Mouse (Mus musculus): ENCODE measurements at regions not wholly inside any gene's neighbourhood (a gene's known extent, or its start where the extent isn't known, plus 50 kb on each side); places are given as distances from the start of the nearest gene placed in this dataset.

DNA sequence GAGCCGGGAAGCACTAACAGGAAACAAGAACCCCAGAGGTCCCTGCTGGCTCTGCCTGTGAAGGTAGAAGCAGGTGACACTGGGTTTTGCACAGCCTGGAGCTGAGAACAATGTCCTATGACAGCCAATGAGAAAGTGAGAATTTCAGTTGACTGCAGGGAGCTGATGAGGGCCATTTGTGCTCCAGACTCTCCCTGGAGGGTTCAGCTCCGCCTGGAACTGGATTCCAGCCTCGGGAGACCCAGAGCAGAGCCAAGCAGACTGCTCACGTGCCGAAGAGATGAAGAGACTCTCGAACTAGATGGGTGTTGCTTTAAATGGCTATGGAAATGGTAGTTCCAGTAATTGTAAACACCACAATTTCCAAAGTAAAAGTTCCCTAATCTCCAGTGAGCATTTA is 93.5 kb downstream of the Cand1 start:
- Histone ChIP-seq H3K27ac (ENCODE audit: insufficient read depth, low read length) (no peak overlapping the region), H3K27me3 (ENCODE audit: control insufficient read depth, insufficient read depth, low read length, poor library complexity, severe bottlenecking) (no peaks in the 10 kb centered on the region), H3K4me1 (ENCODE audit: control insufficient read depth, insufficient read depth, low read length) (no peaks in the 10 kb centered on the region), H3K4me3 (ENCODE audit: low read depth, low read length) (no peak overlapping the region), H3K9me3 (replicated peaks; ENCODE audit: control insufficient read depth, insufficient read depth, low read length, poor library complexity, severe bottlenecking) (no peaks in the 10 kb centered on the region), H3K36me3 (ENCODE audit: control insufficient read depth, insufficient read depth, low read length, poor library complexity, severe bottlenecking) (no peaks in the 10 kb centered on the region), H3K9ac (ENCODE audit: low read depth, poor library complexity, severe bottlenecking) (no peak overlapping the region)
- TF ChIP-seq POLR2A (IDR thresholded peaks at IDR 0.05; ENCODE audit: insufficient read depth, low read length) (no peak), EP300 (IDR thresholded peaks at IDR 0.05; ENCODE audit: insufficient read depth, low read depth, low read length) (peak; percentile 61; the same call in 1 of the 2 replicates)

DNA sequence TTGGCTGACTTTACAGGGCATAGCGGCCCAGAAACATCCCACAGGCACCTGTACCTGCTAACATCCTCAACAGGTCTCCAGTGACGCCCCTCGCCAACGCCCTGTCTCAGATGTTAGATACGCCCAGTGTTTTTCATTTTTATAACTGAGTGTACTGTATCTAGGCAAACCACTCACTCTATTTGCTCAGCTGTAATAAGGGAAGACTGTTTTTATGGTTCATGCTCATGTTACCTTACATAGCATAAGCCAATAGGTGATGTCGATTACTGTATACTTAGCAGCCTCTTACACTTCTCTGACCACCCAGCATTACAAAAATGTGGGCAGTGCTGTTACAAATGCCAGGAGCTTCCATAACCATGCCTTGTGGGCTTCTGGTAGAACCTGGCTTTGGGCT is 97.0 kb downstream of the Cand1 start:
- TF ChIP-seq POLR2A (IDR thresholded peaks at IDR 0.05; ENCODE audit: insufficient read depth, low read length) (no peak), CTCF (IDR thresholded peaks at IDR 0.05; ENCODE audit: low read depth, low read length) (no peak), EP300 (IDR thresholded peaks at IDR 0.05; ENCODE audit: insufficient read depth, low read depth, low read length) (no peak)
- no peaks in the 10 kb centered on the region for H3K9me3 ChIP-seq (replicated peaks; ENCODE audit: control insufficient read depth, insufficient read depth, low read length, poor library complexity, severe bottlenecking)
- H3K36me3 ChIP-seq (ENCODE audit: control insufficient read depth, insufficient read depth, low read length, poor library complexity, severe bottlenecking) = no peaks in the 10 kb centered on the region
- no peak overlapping the region for H3K9ac ChIP-seq (ENCODE audit: low read depth, poor library complexity, severe bottlenecking)
- no peaks in the 10 kb centered on the region for H3K4me1 ChIP-seq (ENCODE audit: control insufficient read depth, insufficient read depth, low read length)
- H3K27ac ChIP-seq (ENCODE audit: insufficient read depth, low read length) = no peak overlapping the region
- H3K4me3 ChIP-seq (ENCODE audit: low read depth, low read length) = no peak overlapping the region
- H3K27me3 ChIP-seq (ENCODE audit: control insufficient read depth, insufficient read depth, low read length, poor library complexity, severe bottlenecking) = no peaks in the 10 kb centered on the region

DNA sequence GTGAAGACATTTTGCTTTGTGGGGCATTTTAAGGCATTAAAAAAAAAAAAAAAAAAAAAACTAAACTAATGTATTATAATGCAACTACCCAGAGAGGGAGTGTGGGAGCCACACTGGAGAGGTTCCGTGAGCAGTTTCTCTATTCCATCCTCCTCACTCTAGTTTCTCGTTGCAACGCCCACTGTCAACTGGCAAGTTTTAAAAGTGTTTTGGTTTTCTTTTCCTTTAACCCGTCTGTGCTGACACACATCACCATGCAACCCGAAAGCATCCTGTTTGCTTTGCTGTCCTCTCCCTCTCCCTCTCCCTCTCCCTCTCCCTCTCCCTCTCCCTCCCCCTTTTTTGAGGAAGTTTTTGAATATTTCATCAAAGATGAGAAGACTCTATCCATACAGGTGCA is 97.5 kb downstream of the Cand1 start:
- TF ChIP-seq EP300 (IDR thresholded peaks at IDR 0.05; ENCODE audit: insufficient read depth, low read depth, low read length) (no peak), CTCF (IDR thresholded peaks at IDR 0.05; ENCODE audit: low read depth, low read length) (no peak), POLR2A (IDR thresholded peaks at IDR 0.05; ENCODE audit: insufficient read depth, low read length) (no peak)
- Histone ChIP-seq H3K4me3 (ENCODE audit: low read depth, low read length) (no peak overlapping the region), H3K9me3 (replicated peaks; ENCODE audit: control insufficient read depth, insufficient read depth, low read length, poor library complexity, severe bottlenecking) (no peaks in the 10 kb centered on the region), H3K27me3 (ENCODE audit: control insufficient read depth, insufficient read depth, low read length, poor library complexity, severe bottlenecking) (no peaks in the 10 kb centered on the region), H3K27ac (ENCODE audit: insufficient read depth, low read length) (no peak overlapping the region), H3K36me3 (ENCODE audit: control insufficient read depth, insufficient read depth, low read length, poor library complexity, severe bottlenecking) (no peaks in the 10 kb centered on the region), H3K4me1 (ENCODE audit: control insufficient read depth, insufficient read depth, low read length) (no peaks in the 10 kb centered on the region), H3K9ac (ENCODE audit: low read depth, poor library complexity, severe bottlenecking) (no peak overlapping the region)

DNA sequence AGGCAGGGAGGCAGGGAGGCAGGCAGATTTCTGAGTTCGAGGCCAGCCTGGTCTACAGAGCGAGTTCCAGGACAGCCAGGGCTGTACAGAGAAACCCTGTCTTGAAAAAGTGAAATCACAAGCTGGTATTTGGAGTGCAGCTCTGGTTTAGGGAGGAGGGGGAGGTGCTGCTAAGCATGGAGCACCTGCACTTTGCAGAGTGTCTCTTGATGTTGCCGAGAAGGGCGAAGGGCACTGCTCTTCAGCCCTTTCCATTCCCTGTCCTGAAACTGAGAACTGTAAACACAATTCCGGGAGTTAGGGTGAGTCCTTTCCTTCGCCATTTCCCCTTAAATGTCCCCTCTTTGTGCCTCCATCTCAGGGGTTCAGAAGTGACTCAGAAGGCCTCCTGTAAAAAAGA is 101.6 kb downstream of the Cand1 start:
- Histone ChIP-seq H3K9ac (ENCODE audit: low read depth, poor library complexity, severe bottlenecking) (no peak overlapping the region), H3K4me3 (ENCODE audit: low read depth, low read length) (no peak overlapping the region), H3K36me3 (ENCODE audit: control insufficient read depth, insufficient read depth, low read length, poor library complexity, severe bottlenecking) (no peaks in the 10 kb centered on the region), H3K27ac (ENCODE audit: insufficient read depth, low read length) (no peak overlapping the region), H3K9me3 (replicated peaks; ENCODE audit: control insufficient read depth, insufficient read depth, low read length, poor library complexity, severe bottlenecking) (no peaks in the 10 kb centered on the region), H3K4me1 (ENCODE audit: control insufficient read depth, insufficient read depth, low read length) (no peaks in the 10 kb centered on the region), H3K27me3 (ENCODE audit: control insufficient read depth, insufficient read depth, low read length, poor library complexity, severe bottlenecking) (peaks cover 2% of the 10 kb centered on the region; the same call in 1 of the 2 replicates)
- no peak for TF ChIP-seq EP300 (IDR thresholded peaks at IDR 0.05; ENCODE audit: insufficient read depth, low read depth, low read length)

DNA sequence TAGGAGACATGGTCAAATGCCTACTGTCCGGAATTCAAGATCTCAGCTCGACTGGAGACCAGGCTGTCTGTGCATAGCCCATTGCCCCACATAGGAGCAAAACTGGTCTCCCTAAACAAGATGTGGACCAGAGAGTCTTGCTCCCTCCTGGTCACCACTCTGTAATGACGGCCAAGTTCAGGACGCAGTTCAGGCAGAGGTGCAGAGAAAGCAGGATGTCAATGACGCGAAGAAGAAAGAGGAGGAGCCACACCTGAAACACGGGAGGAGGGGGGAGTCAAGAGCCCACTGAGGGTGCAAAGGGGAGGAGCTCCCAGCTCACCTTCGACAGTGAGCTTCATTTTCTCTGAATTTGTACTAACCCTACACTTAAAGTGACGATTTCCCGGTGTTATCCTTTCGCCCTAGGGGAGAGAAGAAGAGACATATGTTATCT is 104.3 kb downstream of the Cand1 start:
- Histone ChIP-seq H3K9me3 (replicated peaks; ENCODE audit: control insufficient read depth, insufficient read depth, low read length, poor library complexity, severe bottlenecking) (no peaks in the 10 kb centered on the region), H3K4me1 (ENCODE audit: control insufficient read depth, insufficient read depth, low read length) (no peaks in the 10 kb centered on the region), H3K9ac (ENCODE audit: low read depth, poor library complexity, severe bottlenecking) (no peak overlapping the region), H3K36me3 (ENCODE audit: control insufficient read depth, insufficient read depth, low read length, poor library complexity, severe bottlenecking) (no peaks in the 10 kb centered on the region), H3K27me3 (ENCODE audit: control insufficient read depth, insufficient read depth, low read length, poor library complexity, severe bottlenecking) (peaks cover 2% of the 10 kb centered on the region; the same call in 1 of the 2 replicates), H3K4me3 (ENCODE audit: low read depth, low read length) (no peak overlapping the region), H3K27ac (ENCODE audit: insufficient read depth, low read length) (no peak overlapping the region)
- TF ChIP-seq EP300 (IDR thresholded peaks at IDR 0.05; ENCODE audit: insufficient read depth, low read depth, low read length) = no peak
- no peak for TF ChIP-seq POLR2A (IDR thresholded peaks at IDR 0.05; ENCODE audit: insufficient read depth, low read length)
- no peak for TF ChIP-seq CTCF (IDR thresholded peaks at IDR 0.05; ENCODE audit: low read depth, low read length)

DNA sequence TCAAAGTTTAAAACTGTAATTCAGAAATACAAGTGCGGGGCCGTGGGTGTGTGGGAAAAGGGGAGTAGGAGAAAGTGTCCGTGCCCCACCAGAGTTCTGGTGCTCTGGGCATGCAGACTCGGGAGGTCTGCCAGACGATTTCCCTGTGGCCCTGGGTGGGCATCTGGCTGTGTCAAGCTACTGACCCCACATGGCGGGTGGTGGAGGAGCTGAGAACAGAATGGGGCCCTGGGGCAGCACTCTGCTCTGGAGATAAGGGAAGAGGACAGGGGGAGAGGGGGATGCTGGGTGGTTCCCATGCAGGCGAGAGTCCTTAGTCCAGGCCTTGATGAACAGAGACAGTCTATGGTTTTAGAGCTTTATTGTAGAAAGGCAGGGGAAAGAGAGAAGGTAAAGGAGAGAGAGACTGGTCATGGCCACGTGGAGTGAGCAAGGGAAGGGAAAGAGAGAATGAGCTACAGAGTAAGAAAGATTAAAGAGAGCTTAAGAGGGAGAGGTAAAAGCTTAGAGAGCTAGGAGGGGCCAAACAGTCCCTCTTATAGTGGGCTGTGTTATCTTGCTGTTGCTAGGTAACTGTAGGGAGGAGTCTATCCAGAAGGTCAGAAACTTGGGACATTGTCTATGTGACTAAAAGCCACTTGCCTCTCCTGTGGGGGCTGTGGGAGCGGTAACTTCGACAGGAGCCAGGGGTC is 104.9 kb downstream of the Cand1 start:
- Histone ChIP-seq H3K4me1 (ENCODE audit: control insufficient read depth, insufficient read depth, low read length) (no peaks in the 10 kb centered on the region), H3K9ac (ENCODE audit: low read depth, poor library complexity, severe bottlenecking) (no peak overlapping the region), H3K27ac (ENCODE audit: insufficient read depth, low read length) (no peak overlapping the region), H3K9me3 (replicated peaks; ENCODE audit: control insufficient read depth, insufficient read depth, low read length, poor library complexity, severe bottlenecking) (no peaks in the 10 kb centered on the region), H3K36me3 (ENCODE audit: control insufficient read depth, insufficient read depth, low read length, poor library complexity, severe bottlenecking) (no peaks in the 10 kb centered on the region), H3K4me3 (ENCODE audit: low read depth, low read length) (no peak overlapping the region), H3K27me3 (ENCODE audit: control insufficient read depth, insufficient read depth, low read length, poor library complexity, severe bottlenecking) (peaks cover 2% of the 10 kb centered on the region; the same call in 1 of the 2 replicates)
- TF ChIP-seq CTCF (IDR thresholded peaks at IDR 0.05; ENCODE audit: low read depth, low read length) = no peak
- no peak for TF ChIP-seq EP300 (IDR thresholded peaks at IDR 0.05; ENCODE audit: insufficient read depth, low read depth, low read length)
- TF ChIP-seq POLR2A (IDR thresholded peaks at IDR 0.05; ENCODE audit: insufficient read depth, low read length) = no peak
